Mouse (Mus musculus) 3134 (cell line): ENCODE data around the gene Phldb1.
A peak's percentile ranks its signal among the peaks of the same experiment; 100 is the strongest.
"Not testable (repeated sequence)": the region's sequence is repeated elsewhere in the genome, so short reads cannot be mapped to it uniquely, and the experiment has no call there.

Experiments used
- DNase-seq: peaks from one replicate; pipeline ENCODE4 v3.0.0-alpha.2; 2011; ENCODE audit warnings: low spot score; ENCODE audit not compliant: insufficient read length; ENCODE audit errors: extremely low read depth

Phldb1 gene

DNA sequence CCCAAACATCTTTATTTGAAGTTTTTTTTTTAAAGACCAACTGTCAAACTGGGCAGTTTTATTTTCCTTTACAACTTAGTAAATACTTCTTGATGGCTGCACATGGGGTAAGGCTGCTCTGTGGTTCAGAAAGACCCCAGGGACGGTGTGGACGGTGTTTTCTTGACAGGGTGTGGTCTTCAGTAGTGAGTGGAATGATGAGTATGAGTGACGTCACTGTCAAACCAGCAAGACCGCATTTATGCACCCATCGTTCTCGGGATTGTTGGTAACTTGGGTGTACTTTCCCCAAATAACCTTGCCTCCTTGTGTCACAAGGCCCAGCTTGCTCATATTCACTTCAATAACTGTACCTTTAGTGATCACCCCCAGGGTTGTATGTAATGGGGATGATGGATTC is 71.3 kb downstream of the Phldb1 start:
- DNase-seq = no peak

DNA sequence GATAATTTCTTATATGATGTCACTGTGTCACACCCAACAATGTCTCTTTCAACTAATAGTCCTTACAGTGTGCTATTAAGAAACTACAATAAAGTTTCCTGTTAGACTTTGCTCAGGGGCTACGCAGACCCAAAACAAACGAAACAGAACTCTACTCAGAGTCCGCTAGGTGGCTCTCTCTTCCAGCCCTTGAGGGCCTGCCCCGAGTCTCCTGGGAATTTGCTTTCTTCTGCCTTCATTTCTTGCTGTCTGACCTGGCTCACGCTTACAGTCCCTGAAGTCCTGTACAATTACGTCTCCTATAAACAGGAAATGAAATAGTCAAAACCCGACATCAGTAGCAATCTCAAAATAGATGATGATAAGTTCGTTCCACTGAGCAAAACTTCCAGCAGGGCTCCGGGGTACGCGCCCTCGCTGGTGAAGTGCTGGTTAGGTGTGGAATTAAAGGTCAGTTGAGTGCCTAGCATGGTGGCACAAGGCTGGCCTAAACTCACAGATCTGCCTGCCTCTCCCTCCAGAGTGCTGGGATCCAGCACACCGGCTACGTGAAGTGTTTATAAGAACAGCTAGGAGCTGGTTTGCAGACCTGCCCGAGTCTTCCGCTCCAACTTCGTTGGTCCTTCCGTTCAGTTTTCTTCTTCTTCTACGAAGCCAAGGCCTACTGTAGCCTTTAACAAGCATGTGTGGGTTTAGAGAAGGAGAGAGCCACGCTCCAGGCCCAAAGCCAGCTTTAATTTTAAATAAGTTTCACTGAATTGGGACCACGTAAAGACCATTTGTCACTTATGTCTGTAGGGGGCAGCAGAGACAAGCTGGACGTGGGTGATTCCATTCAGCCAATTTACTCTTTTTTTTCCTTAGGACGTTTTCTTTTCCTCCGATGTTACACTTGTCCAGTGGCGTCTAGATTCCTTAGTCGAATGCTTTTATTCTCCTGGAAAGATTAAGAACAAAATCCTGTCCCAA is 79.6 kb downstream of the Phldb1 start:
- DNase-seq = peak; percentile 62

DNA sequence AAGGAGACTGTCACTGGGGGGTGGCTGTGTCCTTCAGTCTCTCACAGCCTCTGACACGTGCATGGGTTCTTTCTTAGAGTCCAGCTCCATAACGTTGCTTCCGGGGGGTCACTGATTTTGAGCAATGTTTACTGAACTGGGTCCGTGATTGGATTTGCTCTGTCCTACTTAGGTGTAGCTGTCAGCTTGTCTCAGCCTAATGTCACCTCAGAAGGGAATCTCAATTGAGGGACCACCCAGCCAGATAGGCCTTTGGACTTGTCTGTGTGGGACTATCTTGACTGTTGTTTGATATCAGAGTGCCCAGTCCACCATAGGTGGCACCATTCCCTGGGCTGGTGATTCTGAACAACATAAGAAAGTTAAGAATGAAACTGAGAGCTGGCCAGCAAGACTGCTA is 81.1 kb downstream of the Phldb1 start:
- DNase-seq = no peak

DNA sequence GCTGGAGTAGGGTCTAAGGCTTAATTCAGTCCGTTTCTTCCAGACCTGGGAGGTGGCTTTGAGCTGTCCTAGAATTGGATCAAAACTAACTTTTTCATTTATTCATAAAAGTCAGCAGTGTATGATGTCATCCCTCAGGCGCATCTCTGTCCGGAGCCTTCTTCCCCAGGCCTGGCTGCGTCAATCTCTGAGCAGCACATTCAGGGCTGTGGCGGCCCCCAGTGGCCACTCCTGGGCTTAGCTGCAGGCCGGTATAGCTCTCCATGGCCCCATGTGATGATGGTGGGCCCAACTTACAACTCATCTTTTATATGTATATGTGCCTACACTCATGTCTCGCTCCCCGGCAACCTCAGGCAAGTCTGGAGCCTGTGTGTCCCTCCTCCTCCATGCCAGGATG is 83.0 kb downstream of the Phldb1 start:
- DNase-seq = peak; percentile 53

DNA sequence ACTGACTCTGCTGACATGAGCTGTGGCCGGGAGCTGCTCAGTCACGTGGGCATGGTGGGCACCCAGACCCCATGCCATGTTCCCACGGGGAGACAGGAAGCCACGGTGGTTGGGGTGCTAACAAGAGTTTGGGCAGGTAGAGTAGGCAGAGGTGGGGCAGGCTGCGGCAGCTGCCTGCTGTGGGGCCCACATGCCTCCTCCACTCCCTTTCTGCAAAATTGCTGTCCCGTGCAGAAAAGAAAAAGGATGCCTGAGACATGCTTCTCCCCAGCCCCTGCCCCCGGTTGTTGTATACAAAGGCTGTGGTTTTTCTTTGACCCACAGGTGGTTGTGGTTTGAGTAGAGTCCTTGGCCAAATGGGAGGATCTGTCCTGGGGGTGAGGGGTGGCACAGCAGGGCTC is 86.1 kb downstream of the Phldb1 start:
- no peak for DNase-seq

DNA sequence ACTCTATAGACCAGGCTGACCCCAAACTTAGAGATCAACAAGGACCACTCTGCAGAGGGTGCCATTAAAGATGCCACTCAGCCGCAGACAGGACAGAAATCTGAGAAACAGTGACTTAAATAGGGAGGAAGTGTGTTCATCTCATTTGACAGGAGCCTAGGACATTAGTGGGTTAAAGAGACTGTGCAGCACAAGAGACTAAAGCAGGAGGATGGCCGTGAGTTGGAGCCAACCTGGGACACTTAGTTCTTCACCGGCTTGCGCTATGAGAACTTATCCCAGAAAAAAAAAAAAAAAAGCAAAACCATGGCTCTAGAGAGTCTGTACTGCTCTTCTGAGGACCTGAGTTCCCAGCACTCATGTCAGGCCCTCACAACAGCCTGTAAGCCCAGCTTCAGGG is 87.3 kb downstream of the Phldb1 start:
- no peak for DNase-seq

DNA sequence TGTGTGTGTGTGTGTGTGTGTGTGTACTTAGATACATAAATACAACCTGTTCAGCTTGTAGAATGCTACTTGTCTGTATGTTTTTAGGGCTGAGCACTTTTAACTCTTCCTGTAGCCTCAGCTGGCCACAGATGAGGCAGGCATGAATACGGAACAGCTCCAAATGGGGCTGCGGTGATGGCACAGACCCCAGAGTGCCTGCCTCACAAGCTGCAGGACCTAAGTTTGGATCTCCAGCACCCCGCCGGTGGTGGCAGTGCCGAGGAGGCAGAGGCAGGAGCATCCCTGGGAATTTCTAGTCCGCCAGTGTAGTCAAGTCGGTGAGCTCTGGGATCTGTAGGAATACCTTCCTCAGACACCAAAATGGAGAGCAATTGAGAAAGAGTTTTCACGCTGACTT is 88.0 kb downstream of the Phldb1 start:
- DNase-seq = no peak

DNA sequence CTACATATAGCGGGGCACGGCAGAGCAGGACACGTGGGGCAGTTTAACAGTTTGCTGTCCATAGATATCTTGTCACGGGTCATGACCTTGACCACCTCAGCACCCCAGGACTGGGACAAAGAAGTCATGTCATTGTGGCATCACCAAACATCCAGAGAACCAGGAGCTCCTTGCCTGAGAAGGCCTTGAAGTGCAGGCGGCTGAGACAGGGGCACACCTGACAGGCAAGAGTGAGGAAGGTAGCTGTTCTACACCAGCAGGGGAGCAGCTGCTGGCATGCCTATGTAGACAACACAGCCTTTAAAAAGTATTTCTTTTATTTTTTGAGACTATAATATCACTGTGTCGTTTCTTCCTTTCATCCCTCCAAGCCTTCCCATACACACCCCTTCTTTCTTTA is 88.6 kb downstream of the Phldb1 start:
- DNase-seq = no peak

DNA sequence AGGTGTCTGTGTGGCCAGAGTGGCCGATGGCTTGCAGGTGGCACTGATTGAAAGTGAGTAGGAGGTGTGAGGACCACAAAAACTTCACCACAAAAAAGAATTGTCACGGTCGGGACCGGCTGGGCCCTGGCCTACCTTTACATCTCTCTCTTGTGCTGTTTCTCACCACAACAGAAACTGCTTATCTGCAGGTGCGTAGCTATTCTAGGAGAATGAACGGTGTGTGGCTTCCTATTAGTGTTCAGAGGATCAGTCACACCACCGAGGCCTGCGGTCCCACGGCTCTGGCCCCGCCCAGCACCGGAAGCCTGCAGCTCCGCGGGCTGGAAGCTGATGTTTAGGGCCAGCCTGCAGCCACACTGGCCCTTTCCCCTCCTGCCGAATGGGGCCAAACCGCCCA is 89.1 kb downstream of the Phldb1 start:
- DNase-seq = no peak

DNA sequence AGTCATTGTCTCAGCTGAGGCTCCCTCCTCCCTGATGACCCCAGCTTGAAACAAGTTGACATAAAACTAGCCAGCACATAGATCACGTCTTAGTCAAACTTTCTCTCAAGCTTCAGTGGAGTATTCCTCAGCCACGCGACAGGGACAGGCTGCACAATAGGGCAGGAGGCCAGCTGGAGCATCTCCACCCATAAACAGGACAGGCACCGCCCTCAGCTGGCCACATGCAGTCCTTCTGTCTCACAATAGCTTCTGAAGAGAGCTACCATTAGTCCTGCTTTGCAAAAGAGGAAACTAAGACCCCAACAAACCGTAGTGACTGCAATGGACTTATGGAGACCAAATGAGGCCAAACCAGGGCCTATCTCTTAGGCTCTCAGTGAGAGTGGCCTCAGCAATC is 89.5 kb downstream of the Phldb1 start:
- DNase-seq = no peak

DNA sequence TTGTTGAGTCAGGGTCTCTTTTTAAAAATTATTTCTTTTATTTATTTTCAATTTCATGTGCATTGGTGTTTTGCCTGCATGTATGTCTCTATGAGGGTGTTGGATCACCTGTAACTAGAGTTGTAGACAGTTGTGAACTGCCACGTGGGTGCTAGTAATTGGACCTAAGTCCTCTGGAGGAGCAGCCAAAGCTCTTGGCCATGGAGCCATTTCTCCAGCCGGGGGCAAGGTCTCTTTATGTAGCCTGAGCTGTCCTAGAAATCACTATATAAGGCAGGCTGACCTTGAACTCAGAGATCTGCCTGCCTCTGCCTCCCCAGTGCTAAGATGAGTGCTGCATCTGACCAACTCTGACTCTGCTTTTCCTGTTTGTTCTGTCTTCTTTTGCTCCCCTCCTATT is 90.8 kb downstream of the Phldb1 start:
- no peak for DNase-seq

DNA sequence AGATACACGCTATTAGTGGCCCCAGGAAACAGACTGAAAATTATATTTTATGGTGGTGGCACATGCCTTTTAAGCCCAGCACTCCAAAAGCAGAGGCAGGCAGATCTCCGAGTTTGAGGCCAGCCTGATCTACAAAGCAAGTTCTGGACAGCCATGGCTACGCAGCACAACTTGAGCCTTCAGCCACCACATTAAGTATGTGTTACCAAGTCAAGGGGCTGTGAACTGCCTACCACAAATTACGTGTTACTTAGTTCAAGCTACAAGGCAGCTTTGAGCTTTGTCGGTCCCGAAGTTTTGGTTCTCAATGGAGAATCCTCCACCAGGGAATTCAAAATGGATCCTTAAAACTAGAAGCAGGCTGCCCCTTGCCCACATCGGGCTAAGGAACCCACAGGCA is 91.9 kb downstream of the Phldb1 start:
- no peak for DNase-seq

DNA sequence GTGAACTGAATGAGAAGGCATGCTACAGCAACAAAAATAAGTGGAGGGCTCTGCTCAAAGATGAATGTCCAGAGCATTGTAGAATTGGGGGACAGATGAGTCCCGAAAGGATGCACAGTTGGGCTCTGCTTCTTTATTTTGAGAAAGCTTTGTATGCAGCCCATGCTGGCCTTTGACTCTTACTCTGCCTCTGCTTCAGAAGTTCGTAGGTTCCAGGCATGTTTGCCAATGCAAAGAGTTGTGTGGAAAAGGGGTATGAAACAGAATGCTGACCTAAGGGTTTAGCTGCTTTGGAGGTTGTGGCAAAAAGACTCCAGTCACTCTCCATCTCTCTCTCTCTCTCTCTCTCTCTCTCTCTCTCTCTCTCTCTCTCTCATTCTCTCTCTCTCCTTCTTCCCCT is 93.4 kb downstream of the Phldb1 start:
- no peak for DNase-seq

DNA sequence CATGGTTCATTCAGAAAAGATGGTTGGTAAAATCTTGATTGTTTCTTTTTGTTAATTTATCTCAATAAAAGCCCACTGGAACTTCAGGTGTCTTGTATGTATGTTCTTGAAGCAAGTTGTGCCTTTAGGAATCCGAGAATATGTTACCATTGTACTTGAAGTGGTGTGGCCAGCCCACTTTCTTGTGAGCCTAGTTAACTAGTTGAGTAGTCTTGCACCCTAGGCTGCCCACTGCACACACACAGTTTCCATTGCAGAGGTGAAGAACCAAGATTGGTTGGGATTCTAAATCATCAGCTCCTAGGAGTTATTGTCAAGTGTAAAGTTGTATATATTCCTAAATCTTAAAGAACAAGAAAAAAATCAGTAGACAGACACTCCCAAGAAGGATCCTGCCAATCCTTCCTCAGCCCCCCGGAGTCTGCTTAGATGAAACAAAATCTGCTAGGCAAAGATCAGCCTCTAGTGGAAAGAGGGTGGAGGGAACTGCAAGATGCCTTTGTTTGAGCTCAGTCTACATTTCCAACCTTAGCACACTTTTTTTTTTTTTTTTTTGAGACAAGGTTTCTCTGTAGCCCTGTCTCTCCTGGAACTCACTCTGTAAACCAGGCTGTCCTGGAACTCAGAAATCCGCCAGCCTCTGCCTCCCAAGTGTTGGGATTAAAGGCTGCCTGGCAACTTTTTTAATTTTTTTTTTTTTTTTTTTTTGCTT is 94.2 kb downstream of the Phldb1 start:
- DNase-seq = no peak

DNA sequence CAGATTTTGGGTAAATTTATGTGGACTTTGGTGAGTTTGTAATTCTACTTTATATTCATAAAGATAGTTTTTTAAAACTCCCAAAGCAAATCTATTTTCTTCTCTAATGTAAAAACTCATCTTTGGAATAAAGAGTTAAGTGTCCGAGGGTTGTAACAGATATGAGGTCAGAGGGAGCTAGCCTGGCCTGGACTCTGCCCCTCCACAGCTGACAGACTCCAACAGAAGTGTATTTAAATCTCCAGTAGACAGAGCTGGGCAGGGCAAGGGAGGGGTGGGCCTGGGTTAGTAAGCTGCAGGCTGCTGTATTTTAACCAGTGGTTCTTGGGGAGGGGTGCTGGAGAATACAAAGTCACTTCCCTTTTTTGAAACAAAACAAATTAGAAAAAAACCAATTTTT is 95.0 kb downstream of the Phldb1 start:
- not testable (repeated sequence) for DNase-seq

DNA sequence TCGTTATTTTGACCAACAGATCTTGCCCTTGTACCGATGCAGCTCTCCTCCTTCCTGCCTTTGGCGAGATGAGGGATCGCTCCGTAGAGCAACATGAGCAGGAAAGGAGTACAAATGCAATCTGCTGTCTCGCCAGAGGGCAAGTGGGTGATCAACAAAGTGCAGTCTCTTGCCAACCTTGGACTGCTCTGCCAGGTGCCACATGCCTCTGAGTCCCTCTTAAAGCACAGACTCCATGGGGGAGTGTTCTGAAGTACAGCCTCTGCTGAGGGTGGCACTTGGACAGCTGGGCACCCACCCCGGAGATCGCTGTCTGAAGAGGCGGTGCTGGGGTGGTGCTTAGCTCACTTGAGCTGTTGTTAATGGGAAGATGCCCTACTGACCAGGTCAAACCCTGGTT is 96.3 kb downstream of the Phldb1 start:
- DNase-seq = not testable (repeated sequence)

DNA sequence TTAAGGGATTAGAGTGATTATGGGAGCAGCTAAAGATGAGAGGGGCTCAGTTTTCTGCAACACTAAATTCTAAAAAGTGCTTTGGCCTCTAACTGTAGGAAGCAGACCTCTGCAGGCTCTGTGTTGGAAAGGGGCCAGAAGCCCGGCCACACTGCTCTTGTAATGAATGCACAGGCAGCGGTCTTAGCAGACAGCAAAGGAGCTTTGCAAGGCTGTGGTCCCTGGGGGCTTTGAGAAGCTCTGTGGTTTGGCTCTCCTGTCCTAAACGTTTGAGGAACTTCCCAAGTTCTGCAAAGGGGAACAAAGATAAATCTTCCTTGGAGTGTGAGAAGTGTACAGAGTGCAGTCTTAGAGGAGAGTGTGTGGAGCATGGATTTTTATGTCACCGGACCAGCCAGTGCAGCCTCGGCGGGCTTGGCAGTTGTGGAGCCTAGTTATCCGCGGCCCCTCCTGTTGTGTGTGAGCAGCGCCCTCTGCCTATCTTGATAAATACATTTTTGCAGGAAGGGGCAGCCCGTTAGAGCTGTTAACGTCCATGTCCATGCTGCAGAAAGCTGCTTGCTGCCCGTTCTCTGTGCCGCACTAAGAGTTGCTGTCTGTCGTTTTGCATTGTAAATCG is 97.3 kb downstream of the Phldb1 start:
- DNase-seq = no peak
